Mouse (Mus musculus): ENCODE results near the gene Wwox. TPM values are rescaled to one million over a fixed set of nuclear protein-coding genes. Genes with fewer than 3 reads are reported as not detected.

Gene Wwox
- total RNA-seq, 1 experiment: 12.5 TPM

DNA sequence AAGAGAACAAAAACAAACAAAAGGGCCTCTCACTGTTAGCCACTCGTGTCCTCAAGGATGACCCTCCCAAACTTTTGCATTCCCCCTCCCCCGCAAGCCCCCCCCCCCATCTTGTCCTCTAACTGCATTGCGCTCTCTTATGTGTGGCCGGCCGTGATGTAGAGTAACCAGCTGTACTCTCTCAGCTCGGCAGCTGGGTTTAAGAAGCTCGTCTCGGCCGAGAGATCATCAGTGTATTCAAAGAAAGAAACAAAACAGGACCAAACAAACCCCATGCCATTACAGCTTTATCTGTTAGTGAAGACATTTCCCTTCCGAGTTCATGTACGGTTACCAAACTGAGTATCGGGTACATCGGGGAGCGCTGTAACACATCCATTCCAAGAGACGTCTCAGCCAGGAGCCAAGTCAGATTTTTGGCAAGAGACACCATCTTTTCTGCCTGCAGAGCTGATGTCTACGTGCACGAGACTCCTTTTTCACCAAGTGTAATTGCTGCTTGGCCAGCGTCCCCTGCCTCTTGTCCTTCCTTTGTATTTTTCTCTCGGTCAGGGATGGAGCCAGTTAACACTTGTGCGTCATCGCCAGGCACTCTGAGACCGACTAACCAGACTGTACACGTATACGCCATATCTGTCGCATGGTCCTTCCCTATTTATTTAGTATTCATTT, 18.8 kb downstream of the Wwox start:
- DNase-seq (ENCODE audit: low read depth, low spot score): no peak
- no peaks in the 10 kb centered on the region for H3K4me1 ChIP-seq (ENCODE audit: control insufficient read depth in 2 of 2, insufficient read depth in 2 of 2, low read length in 2 of 2, poor library complexity in 1 of 2)
- no peaks in the 10 kb centered on the region for H3K9me3 ChIP-seq (ENCODE audit: control insufficient read depth, insufficient read depth, low read depth, low read length)
- no peak overlapping the region for H3K9ac ChIP-seq (ENCODE audit: insufficient read depth, low read depth, low read length, poor library complexity, severe bottlenecking)
- H3K27ac ChIP-seq (ENCODE audit: insufficient read depth, low read depth, low read length, poor library complexity, severe bottlenecking): no peak overlapping the region
- H3K4me3 ChIP-seq (ENCODE audit: insufficient read depth in 1 of 2, low read depth in 1 of 2, low read length in 2 of 2, poor library complexity in 1 of 2, severe bottlenecking in 1 of 2): no peak overlapping the region
- in situ Hi-C loops (cut with MboI; ENCODE audit: low sequenced_read_pairs in 2 of 2, unreplicated experiment in 2 of 2): no loop called here
- no peaks in the 10 kb centered on the region for H3K36me3 ChIP-seq (ENCODE audit: control insufficient read depth, insufficient read depth, low read length, poor library complexity, severe bottlenecking)
- no peak for TF ChIP-seq ZC3H11A (IDR thresholded peaks at IDR 0.05; ENCODE audit: borderline replicate concordance, low read depth, low read length)
- no peak for TF ChIP-seq MAFK (IDR thresholded peaks at IDR 0.05; ENCODE audit: insufficient read depth, low read depth, low read length)
- no peak for TF ChIP-seq HCFC1 (IDR thresholded peaks at IDR 0.05; ENCODE audit: borderline replicate concordance, insufficient read depth, low read length)
- no peak for TF ChIP-seq CHD2 (IDR thresholded peaks at IDR 0.05; ENCODE audit: low read depth, low read length)
- no peak for TF ChIP-seq ZNF384 (IDR thresholded peaks at IDR 0.05; ENCODE audit: low read depth, low read length)

DNA sequence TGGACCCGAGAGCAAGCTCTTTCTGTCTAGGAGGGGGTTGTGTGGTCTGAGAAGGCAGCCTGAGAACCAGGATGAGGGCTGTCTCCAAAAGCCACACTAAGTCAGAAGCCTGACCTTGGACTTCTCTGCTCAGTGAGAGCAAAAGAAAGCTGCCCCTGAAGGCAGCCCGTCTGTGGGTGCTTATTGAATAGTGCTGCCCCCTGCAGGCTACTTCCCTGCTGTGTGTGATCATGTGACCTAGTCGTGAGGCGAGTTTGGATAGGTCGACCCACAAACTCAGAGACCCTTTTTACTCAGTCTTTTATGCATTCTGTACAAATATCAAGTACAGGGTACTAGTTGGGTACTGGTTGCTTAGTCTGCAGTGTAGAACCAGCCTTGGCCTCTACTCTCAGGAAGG, 21.1 kb downstream of the Wwox start:
- H3K4me3 ChIP-seq (ENCODE audit: insufficient read depth in 1 of 2, low read depth in 1 of 2, low read length in 2 of 2, poor library complexity in 1 of 2, severe bottlenecking in 1 of 2): no peak overlapping the region
- in situ Hi-C loops (cut with MboI; ENCODE audit: low sequenced_read_pairs in 2 of 2, unreplicated experiment in 2 of 2): no loop called here
- H3K36me3 ChIP-seq (ENCODE audit: control insufficient read depth, insufficient read depth, low read length, poor library complexity, severe bottlenecking): no peaks in the 10 kb centered on the region
- no peak overlapping the region for H3K9ac ChIP-seq (ENCODE audit: insufficient read depth, low read depth, low read length, poor library complexity, severe bottlenecking)
- H3K27ac ChIP-seq (ENCODE audit: insufficient read depth, low read depth, low read length, poor library complexity, severe bottlenecking): no peak overlapping the region
- H3K9me3 ChIP-seq (ENCODE audit: control insufficient read depth, insufficient read depth, low read depth, low read length): no peaks in the 10 kb centered on the region
- DNase-seq (ENCODE audit: low read depth, low spot score): no peak
- no peak for TF ChIP-seq ZC3H11A (IDR thresholded peaks at IDR 0.05; ENCODE audit: borderline replicate concordance, low read depth, low read length)
- TF ChIP-seq ZNF384 (IDR thresholded peaks at IDR 0.05; ENCODE audit: low read depth, low read length): no peak
- TF ChIP-seq MAFK (IDR thresholded peaks at IDR 0.05; ENCODE audit: insufficient read depth, low read depth, low read length): no peak
- no peak for TF ChIP-seq CHD2 (IDR thresholded peaks at IDR 0.05; ENCODE audit: low read depth, low read length)
- no peak for TF ChIP-seq HCFC1 (IDR thresholded peaks at IDR 0.05; ENCODE audit: borderline replicate concordance, insufficient read depth, low read length)
- no peaks in the 10 kb centered on the region for H3K4me1 ChIP-seq (ENCODE audit: control insufficient read depth in 2 of 2, insufficient read depth in 2 of 2, low read length in 2 of 2, poor library complexity in 1 of 2)

DNA sequence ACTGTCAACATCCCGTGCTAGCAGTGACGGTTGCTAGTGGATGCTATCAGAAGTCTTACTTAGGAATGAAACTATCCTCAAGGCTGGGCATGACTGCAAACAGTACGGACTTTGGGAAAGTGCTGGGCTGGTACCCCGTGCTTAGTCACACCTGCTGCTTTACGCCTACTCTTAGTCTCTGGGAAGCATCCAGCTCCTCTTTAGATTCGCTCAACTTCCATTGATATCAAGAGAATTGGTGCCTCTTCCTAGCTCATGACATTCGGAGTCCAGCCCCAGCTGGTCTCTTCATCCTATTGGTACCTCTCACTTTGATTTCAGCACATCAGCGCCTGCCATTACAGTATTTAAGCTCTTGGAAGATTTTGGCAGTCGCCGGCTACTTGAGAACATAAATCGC, 23.1 kb downstream of the Wwox start:
- Histone ChIP-seq H3K9me3 (ENCODE audit: control insufficient read depth, insufficient read depth, low read depth, low read length) (no peaks in the 10 kb centered on the region), H3K27ac (ENCODE audit: insufficient read depth, low read depth, low read length, poor library complexity, severe bottlenecking) (no peak overlapping the region), H3K9ac (ENCODE audit: insufficient read depth, low read depth, low read length, poor library complexity, severe bottlenecking) (no peak overlapping the region), H3K4me1 (ENCODE audit: control insufficient read depth in 2 of 2, insufficient read depth in 2 of 2, low read length in 2 of 2, poor library complexity in 1 of 2) (no peaks in the 10 kb centered on the region), H3K4me3 (ENCODE audit: insufficient read depth in 1 of 2, low read depth in 1 of 2, low read length in 2 of 2, poor library complexity in 1 of 2, severe bottlenecking in 1 of 2) (no peak overlapping the region), H3K36me3 (ENCODE audit: control insufficient read depth, insufficient read depth, low read length, poor library complexity, severe bottlenecking) (no peaks in the 10 kb centered on the region)
- no peak for DNase-seq (ENCODE audit: low read depth, low spot score)
- TF ChIP-seq CHD2 (IDR thresholded peaks at IDR 0.05; ENCODE audit: low read depth, low read length) (no peak), HCFC1 (IDR thresholded peaks at IDR 0.05; ENCODE audit: borderline replicate concordance, insufficient read depth, low read length) (no peak), ZNF384 (IDR thresholded peaks at IDR 0.05; ENCODE audit: low read depth, low read length) (no peak), ZC3H11A (IDR thresholded peaks at IDR 0.05; ENCODE audit: borderline replicate concordance, low read depth, low read length) (no peak), MAFK (IDR thresholded peaks at IDR 0.05; ENCODE audit: insufficient read depth, low read depth, low read length) (no peak)
- in situ Hi-C loops (cut with MboI; ENCODE audit: low sequenced_read_pairs in 2 of 2, unreplicated experiment in 2 of 2): no loop called here

- Histone ChIP-seq H3K27ac (ENCODE audit: insufficient read depth, low read depth, low read length, poor library complexity, severe bottlenecking) (no peak overlapping the region), H3K9me3 (ENCODE audit: control insufficient read depth, insufficient read depth, low read depth, low read length) (no peaks in the 10 kb centered on the region), H3K9ac (ENCODE audit: insufficient read depth, low read depth, low read length, poor library complexity, severe bottlenecking) (no peak overlapping the region), H3K4me3 (ENCODE audit: insufficient read depth in 1 of 2, low read depth in 1 of 2, low read length in 2 of 2, poor library complexity in 1 of 2, severe bottlenecking in 1 of 2) (no peak overlapping the region), H3K4me1 (ENCODE audit: control insufficient read depth in 2 of 2, insufficient read depth in 2 of 2, low read length in 2 of 2, poor library complexity in 1 of 2) (no peaks in the 10 kb centered on the region; a peak in 1 of 4 replicates), H3K36me3 (ENCODE audit: control insufficient read depth, insufficient read depth, low read length, poor library complexity, severe bottlenecking) (no peaks in the 10 kb centered on the region)
- TF ChIP-seq CHD2 (IDR thresholded peaks at IDR 0.05; ENCODE audit: low read depth, low read length) (no peak), HCFC1 (IDR thresholded peaks at IDR 0.05; ENCODE audit: borderline replicate concordance, insufficient read depth, low read length) (no peak), MAFK (IDR thresholded peaks at IDR 0.05; ENCODE audit: insufficient read depth, low read depth, low read length) (no peak), ZC3H11A (IDR thresholded peaks at IDR 0.05; ENCODE audit: borderline replicate concordance, low read depth, low read length) (no peak), ZNF384 (IDR thresholded peaks at IDR 0.05; ENCODE audit: low read depth, low read length) (no peak)
- no peak for DNase-seq (ENCODE audit: low read depth, low spot score)
- in situ Hi-C loops (cut with MboI; ENCODE audit: low sequenced_read_pairs in 2 of 2, unreplicated experiment in 2 of 2): no loop called here
Measured at GRCm38 (mm10) chr8:114463305-114463704, 23.9 kb downstream of the Wwox start.

Data from ES-E14 (cell line).